Mouse (Mus musculus): ENCODE measurements around the gene Taar8b.
"Not testable (repeated sequence)": the region's sequence is repeated elsewhere in the genome, so short reads cannot be mapped to it uniquely, and the experiment has no call there.

Gene Taar8b

GRCm38 (mm10) chr10:24092194-24092593, at the start of gene Taar8b:
Gene Taar8b, minus strand, starts transcription at chr10:24092294.
- Histone ChIP-seq H3K4me1 (replicated peaks; ENCODE audit: low read depth, low read length) (no peaks in the 10 kb centered on the region), H3K36me3 (ENCODE audit: insufficient read depth, low read length) (no peaks in the 10 kb centered on the region), H3K9me3 (ENCODE audit: low read length) (no peaks in the 10 kb centered on the region), H3K27me3 (ENCODE audit: insufficient read depth, low read length) (no peaks in the 10 kb centered on the region), H3K4me3 (replicated peaks; ENCODE audit: low read length) (no peak within 1 kb of the TSS)
- no peak for TF ChIP-seq CTCF (conservative IDR thresholded peaks at IDR 0.05; ENCODE audit: low read length)
- no peak for TF ChIP-seq NANOG (IDR thresholded peaks at IDR 0.05; ENCODE audit: borderline replicate concordance, low read length)
- no peak for TF ChIP-seq POU5F1 (IDR thresholded peaks at IDR 0.05; ENCODE audit: borderline replicate concordance, low read length)

- Histone ChIP-seq H3K4me3 (replicated peaks; ENCODE audit: low read length) (no peak overlapping the region), H3K27me3 (ENCODE audit: insufficient read depth, low read length) (no peaks in the 10 kb centered on the region), H3K4me1 (replicated peaks; ENCODE audit: low read depth, low read length) (peaks cover 12% of the 10 kb centered on the region), H3K36me3 (ENCODE audit: insufficient read depth, low read length) (no peaks in the 10 kb centered on the region), H3K9me3 (ENCODE audit: low read length) (no peaks in the 10 kb centered on the region)
- TF ChIP-seq POU5F1 (IDR thresholded peaks at IDR 0.05; ENCODE audit: borderline replicate concordance, low read length) (no peak), CTCF (conservative IDR thresholded peaks at IDR 0.05; ENCODE audit: low read length) (no peak), NANOG (IDR thresholded peaks at IDR 0.05; ENCODE audit: borderline replicate concordance, low read length) (no peak)
These were observed 46.6 kb upstream of the Taar8b start for GRCm38 (mm10) chr10:24138623-24139261.

GRCm38 (mm10) chr10:24134071-24134645, 42.1 kb upstream of the Taar8b start:
- no peak overlapping the region for H3K4me3 ChIP-seq (replicated peaks; ENCODE audit: low read length)
- peaks cover 30% of the 10 kb centered on the region for H3K4me1 ChIP-seq (replicated peaks; ENCODE audit: low read depth, low read length)
- H3K9me3 ChIP-seq (ENCODE audit: low read length) = no peaks in the 10 kb centered on the region
- TF ChIP-seq POU5F1 (IDR thresholded peaks at IDR 0.05; ENCODE audit: borderline replicate concordance, low read length) (no peak), NANOG (IDR thresholded peaks at IDR 0.05; ENCODE audit: borderline replicate concordance, low read length) (no peak), CTCF (conservative IDR thresholded peaks at IDR 0.05; ENCODE audit: low read length) (no peak)
- no peaks in the 10 kb centered on the region for H3K27me3 ChIP-seq (ENCODE audit: insufficient read depth, low read length)
- H3K36me3 ChIP-seq (ENCODE audit: insufficient read depth, low read length) = no peaks in the 10 kb centered on the region

GRCm38 (mm10) chr10:24133132-24133531, 41.0 kb upstream of the Taar8b start:
- Histone ChIP-seq H3K4me3 (replicated peaks; ENCODE audit: low read length) (no peak overlapping the region), H3K27me3 (ENCODE audit: insufficient read depth, low read length) (no peaks in the 10 kb centered on the region), H3K9me3 (ENCODE audit: low read length) (no peaks in the 10 kb centered on the region), H3K36me3 (ENCODE audit: insufficient read depth, low read length) (no peaks in the 10 kb centered on the region), H3K4me1 (replicated peaks; ENCODE audit: low read depth, low read length) (peaks cover 30% of the 10 kb centered on the region)
- TF ChIP-seq CTCF (conservative IDR thresholded peaks at IDR 0.05; ENCODE audit: low read length) = no peak
- no peak for TF ChIP-seq NANOG (IDR thresholded peaks at IDR 0.05; ENCODE audit: borderline replicate concordance, low read length)
- no peak for TF ChIP-seq POU5F1 (IDR thresholded peaks at IDR 0.05; ENCODE audit: borderline replicate concordance, low read length)

GRCm38 (mm10) chr10:24132273-24132672, 40.2 kb upstream of the Taar8b start:
- Histone ChIP-seq H3K4me1 (replicated peaks; ENCODE audit: low read depth, low read length) (peaks cover 30% of the 10 kb centered on the region), H3K4me3 (replicated peaks; ENCODE audit: low read length) (0 out of 2 replicates have a peak overlapping the region, but pooled peaks have one; percentile 30), H3K9me3 (ENCODE audit: low read length) (no peaks in the 10 kb centered on the region), H3K27me3 (ENCODE audit: insufficient read depth, low read length) (no peaks in the 10 kb centered on the region), H3K36me3 (ENCODE audit: insufficient read depth, low read length) (no peaks in the 10 kb centered on the region)
- TF ChIP-seq NANOG (IDR thresholded peaks at IDR 0.05; ENCODE audit: borderline replicate concordance, low read length) (no peak), CTCF (conservative IDR thresholded peaks at IDR 0.05; ENCODE audit: low read length) (no peak), POU5F1 (IDR thresholded peaks at IDR 0.05; ENCODE audit: borderline replicate concordance, low read length) (no peak)

- H3K36me3 ChIP-seq (ENCODE audit: insufficient read depth, low read length) = no peaks in the 10 kb centered on the region
- no peaks in the 10 kb centered on the region for H3K27me3 ChIP-seq (ENCODE audit: insufficient read depth, low read length)
- peaks cover 30% of the 10 kb centered on the region for H3K4me1 ChIP-seq (replicated peaks; ENCODE audit: low read depth, low read length)
- no peaks in the 10 kb centered on the region for H3K9me3 ChIP-seq (ENCODE audit: low read length)
- H3K4me3 ChIP-seq (replicated peaks; ENCODE audit: low read length) = 0 out of 2 replicates have a peak overlapping the region, but pooled peaks have one; percentile 30
- TF ChIP-seq NANOG (IDR thresholded peaks at IDR 0.05; ENCODE audit: borderline replicate concordance, low read length) = no peak
- no peak for TF ChIP-seq POU5F1 (IDR thresholded peaks at IDR 0.05; ENCODE audit: borderline replicate concordance, low read length)
- peak; percentile 78 for TF ChIP-seq CTCF (conservative IDR thresholded peaks at IDR 0.05; ENCODE audit: low read length)
These were observed 39.6 kb upstream of the Taar8b start for GRCm38 (mm10) chr10:24131451-24132262.

- Histone ChIP-seq H3K4me1 (replicated peaks; ENCODE audit: low read depth, low read length) (no peaks in the 10 kb centered on the region; the same call in 1 of the 2 replicates), H3K4me3 (replicated peaks; ENCODE audit: low read length) (no peak overlapping the region), H3K9me3 (ENCODE audit: low read length) (peaks cover 13% of the 10 kb centered on the region), H3K27me3 (ENCODE audit: insufficient read depth, low read length) (no peaks in the 10 kb centered on the region), H3K36me3 (ENCODE audit: insufficient read depth, low read length) (no peaks in the 10 kb centered on the region)
- TF ChIP-seq CTCF (conservative IDR thresholded peaks at IDR 0.05; ENCODE audit: low read length) = peak; percentile 60
- no peak for TF ChIP-seq POU5F1 (IDR thresholded peaks at IDR 0.05; ENCODE audit: borderline replicate concordance, low read length)
These were observed 19.2 kb upstream of the Taar8b start for GRCm38 (mm10) chr10:24111116-24111778.

GRCm38 (mm10) chr10:24109434-24109833, 17.3 kb upstream of the Taar8b start, which contains the start of gene Taar9:
Gene Taar9, minus strand, starts transcription at chr10:24109534.
- not testable (repeated sequence) for H3K4me3 ChIP-seq (replicated peaks; ENCODE audit: low read length); H3K27me3 ChIP-seq (ENCODE audit: insufficient read depth, low read length); H3K4me1 ChIP-seq (replicated peaks; ENCODE audit: low read depth, low read length); H3K36me3 ChIP-seq (ENCODE audit: insufficient read depth, low read length); H3K9me3 ChIP-seq (ENCODE audit: low read length)
